Mouse (Mus musculus) intestine, postnatal 0 days (tissue): ENCODE measurements around the gene Gm20532. TPM values are rescaled to one million over a fixed set of nuclear protein-coding genes. Genes with fewer than 3 reads are reported as not detected.
"Not testable (repeated sequence)": the region's sequence is repeated elsewhere in the genome, so short reads cannot be mapped to it uniquely, and the experiment has no call there.

Experiments used
- ATAC-seq: fragments of 200-750 bp; cut with Nextera tagmentation; 2 replicates; pipeline ENCODE4 v1.8.0; 2017; ENCODE audit warnings: mild to moderate bottlenecking, moderate TSS enrichment, moderate library complexity
- H3K27ac ChIP-seq: fragments of 300-500 bp; sonication (generic); 2 replicates; pipeline ENCODE4 v1.5.1; 2014; ENCODE audit warnings: mild to moderate bottlenecking, low read depth, low read length, moderate library complexity
- H3K27me3 ChIP-seq: fragments of 300-500 bp; sonication (generic); replicated peaks from 2 replicates; pipeline ENCODE4 v1.6.1; 2014; ENCODE audit warnings: low read length, mixed read lengths; ENCODE audit not compliant: control insufficient read depth, insufficient read depth
- H3K36me3 ChIP-seq: fragments of 300-500 bp; sonication (generic); 2 replicates; pipeline ENCODE4 v1.6.1; 2014; ENCODE audit warnings: mild to moderate bottlenecking, moderate library complexity; ENCODE audit not compliant: control insufficient read depth, insufficient read depth
- H3K4me1 ChIP-seq: fragments of 300-500 bp; sonication (generic); replicated peaks from 2 replicates; pipeline ENCODE4 v1.6.1; 2014; ENCODE audit warnings: antibody characterized with exemption, low read length, mixed read lengths; ENCODE audit not compliant: control insufficient read depth, insufficient read depth
- H3K4me2 ChIP-seq: fragments of 300-500 bp; sonication (generic); replicated peaks from 2 replicates; pipeline ENCODE4 v1.6.1; 2014; ENCODE audit warnings: low read depth, mild to moderate bottlenecking, moderate library complexity
- H3K4me3 ChIP-seq: fragments of 300-500 bp; sonication (generic); 2 replicates; pipeline ENCODE4 v1.5.1; 2014; ENCODE audit warnings: low read depth, low read length
- H3K9ac ChIP-seq: fragments of 300-500 bp; sonication (generic); 2 replicates; pipeline ENCODE4 v1.6.1; 2014; ENCODE audit warnings: mild to moderate bottlenecking, low read depth, low read length
- H3K9me3 ChIP-seq: fragments of 300-500 bp; sonication (generic); 2 replicates; pipeline ENCODE4 v1.6.1; 2016; ENCODE audit warnings: mixed run types; ENCODE audit not compliant: control insufficient read depth
- CTCF ChIP-seq: sonication (generic); IDR thresholded peaks from 2 replicates; pipeline ENCODE4 v1.5.1; 2016; ENCODE audit warnings: low read depth, mild to moderate bottlenecking, control low read depth, antibody characterized with exemption, moderate library complexity
- WGBS: fragments of 180-500 bp; shearing (Covaris S2); extraction: QIAGEN DNeasy Blood & Tissue Kit; methylation state at CpG from one replicate; pipeline ENCODE4 v1.1.7; 2014; 5-methylcytosine and 5-hydroxymethylcytosine counted together
- microRNA counts: library from miRNA; unstranded; fragments of <30 nt; microRNA quantifications from one replicate; lab custom pipeline; 2016
- microRNA-seq: library from miRNA; unstranded; fragments of <30 nt; microRNA quantifications from one replicate; pipeline ENCODE4, GENCODE M21; 2016
- polyA plus RNA-seq: library from polyadenylated mRNA; unstranded; fragments of >200 nt; fragmentation: Nextera tagmentation; extraction: Ambion mirVana; gene quantifications from 2 replicates; pipeline ENCODE4 v1.2.1, GENCODE M21; 2015

The Gm20532 gene
- polyA plus RNA-seq, 1 experiment from 2014 or later, result not detected

GRCm38 (mm10) chr2:26663551-26663950, 77.1 kb downstream of the Gm20532 start:
- not testable (repeated sequence) for H3K9ac ChIP-seq, H3K36me3 ChIP-seq, ATAC-seq, H3K4me2 ChIP-seq, H3K4me3 ChIP-seq, H3K9me3 ChIP-seq, H3K27me3 ChIP-seq, H3K27ac ChIP-seq, H3K4me1 ChIP-seq
- peak; percentile 80 for TF ChIP-seq CTCF
- WGBS, result 79% methylated on average over 1 of the region's 1 CpGs

DNA sequence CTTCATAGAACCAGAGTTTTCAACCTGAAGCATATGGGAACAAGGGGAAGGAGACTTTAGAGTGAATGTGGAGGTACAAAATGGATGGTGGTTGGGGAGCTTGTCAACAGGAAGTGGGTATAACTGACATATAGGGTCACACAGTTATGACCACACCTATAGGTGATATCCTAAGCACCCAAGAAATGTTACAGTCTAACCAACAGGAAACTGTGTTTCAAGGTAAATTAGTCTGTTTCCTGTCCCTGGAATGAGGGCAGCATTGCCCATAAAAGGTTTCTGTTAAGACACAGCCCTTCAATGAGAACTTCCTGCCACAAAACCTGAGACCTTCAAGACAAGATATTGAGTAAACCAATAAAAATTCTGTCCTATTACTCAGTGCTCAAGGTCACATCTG, 82.3 kb downstream of the Gm20532 start:
- Histone ChIP-seq H3K9me3 (no peaks in the 10 kb centered on the region), H3K4me3 (no peak overlapping the region), H3K4me1 (no peaks in the 10 kb centered on the region), H3K27me3 (no peaks in the 10 kb centered on the region), H3K27ac (no peak overlapping the region), H3K4me2 (no peak overlapping the region), H3K36me3 (no peaks in the 10 kb centered on the region), H3K9ac (no peak overlapping the region)
- ATAC-seq, result no peak
- TF ChIP-seq CTCF, result no peak

GRCm38 (mm10) chr2:26671182-26671581, 84.7 kb downstream of the Gm20532 start, which contains the start of gene Lcn4:
Lcn4 (minus strand) TSS chr2:26671282.
- Histone ChIP-seq H3K27me3 (no peaks in the 10 kb centered on the region), H3K27ac (no peak within 1 kb of the TSS), H3K4me2 (no peak within 1 kb of the TSS), H3K36me3 (no peaks in the 10 kb centered on the region), H3K9ac (no peak within 1 kb of the TSS), H3K4me1 (no peaks in the 10 kb centered on the region), H3K9me3 (no peaks in the 10 kb centered on the region), H3K4me3 (no peak within 1 kb of the TSS)
- TF ChIP-seq CTCF, result no peak
- ATAC-seq, result no peak
- 92% methylated on average over 3 of the region's 3 CpGs for WGBS

MicroRNA genes within 50 kb of the gene (microRNA counts, 519-probe panel; counts per million panel counts)
- microRNA mmu-miR-126-3p (lab: Ali Mortazavi, UCI) (5,683 counts per million, percentile 92 among the panel's probes with 10 or more counts), microRNA mmu-miR-126-5p (lab: Ali Mortazavi, UCI) (4,633 counts per million, percentile 75 among the panel's probes with 10 or more counts)

Small RNA genes lying within 50 kb of the gene (microRNA-seq; reads per million reads assigned to microRNA genes)
- not detected for gene Mir126a
- gene Mir126b, result not detected

Other genes with a start within 250 kb of the Gm20532 start
- 16.4 and 17.0 TPM in 2 replicates for gene Dnlz, start 234.5 kb upstream of the Gm20532 start, polyA plus RNA-seq
- 0.26 and 0.33 TPM in 2 replicates for gene Card9, start 225.7 kb upstream of the Gm20532 start, polyA plus RNA-seq
- gene Snapc4, start 206.0 kb upstream of the Gm20532 start, polyA plus RNA-seq, result 5.6 and 6.7 TPM in 2 replicates
- 45.6 and 49.3 TPM in 2 replicates for gene Entr1, start 197.3 kb upstream of the Gm20532 start, polyA plus RNA-seq
- gene Pmpca, start 197.3 kb upstream of the Gm20532 start, polyA plus RNA-seq, result 46.4 and 47.6 TPM in 2 replicates
- gene Inpp5e, start 177.4 kb upstream of the Gm20532 start, polyA plus RNA-seq, result 6.8 TPM in 2 replicates
- 17.4 and 18.3 TPM in 2 replicates for gene Sec16a, start 141.4 kb upstream of the Gm20532 start, polyA plus RNA-seq
- gene Notch1, start 70.0 kb upstream of the Gm20532 start, polyA plus RNA-seq, result 3.6 and 3.7 TPM in 2 replicates
- 54.4 and 65.2 TPM in 2 replicates for gene Egfl7, start 6.6 kb upstream of the Gm20532 start, polyA plus RNA-seq
- gene Agpat2, start 17.8 kb downstream of the Gm20532 start, polyA plus RNA-seq, result 124 and 128 TPM in 2 replicates
- 6.8 and 6.9 TPM in 2 replicates for gene Fam69b, start 41.8 kb downstream of the Gm20532 start, polyA plus RNA-seq
- not detected in 2 replicates for gene Lcn4, start 84.6 kb downstream of the Gm20532 start, polyA plus RNA-seq